Mouse (Mus musculus): ENCODE results near the gene Lgals12.

DNA sequence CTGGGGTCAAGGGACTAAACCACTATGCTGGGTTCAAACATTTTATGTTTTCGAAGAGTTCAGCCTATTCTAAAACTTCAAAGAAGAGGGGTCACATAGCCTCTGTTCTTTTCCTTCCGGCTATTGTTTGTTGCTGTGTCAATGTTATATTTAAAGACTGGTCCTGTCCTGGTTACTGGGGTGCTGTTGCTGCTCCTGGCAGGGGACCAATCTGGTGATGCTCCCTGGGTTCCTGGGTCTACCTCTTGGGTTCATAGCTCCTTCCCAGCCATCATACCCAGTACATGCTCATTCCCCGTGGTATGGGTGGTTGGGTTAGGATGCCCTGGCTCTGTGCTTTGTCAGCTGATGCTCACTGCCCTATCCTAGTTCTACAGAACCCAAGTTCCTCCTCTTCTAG lies 29.3 kb downstream of the Lgals12 start:
- TF ChIP-seq POLR2A (IDR thresholded peaks at IDR 0.05; ENCODE audit: insufficient read depth, low read depth, low read length) (no peak), CTCF (IDR thresholded peaks at IDR 0.05) (no peak), EP300 (IDR thresholded peaks at IDR 0.05; ENCODE audit: insufficient read depth, low read depth, low read length) (no peak)

All from heart, adult 2 months (tissue).